Mouse (Mus musculus): Measurements from ENCODE around the gene Grcc10. TPM values are rescaled to one million over a fixed set of nuclear protein-coding genes. Genes with fewer than 3 reads are reported as not detected.

The Grcc10 gene
- total RNA-seq, 2 experiments from 2014 or later: 315 to 349 TPM

DNA sequence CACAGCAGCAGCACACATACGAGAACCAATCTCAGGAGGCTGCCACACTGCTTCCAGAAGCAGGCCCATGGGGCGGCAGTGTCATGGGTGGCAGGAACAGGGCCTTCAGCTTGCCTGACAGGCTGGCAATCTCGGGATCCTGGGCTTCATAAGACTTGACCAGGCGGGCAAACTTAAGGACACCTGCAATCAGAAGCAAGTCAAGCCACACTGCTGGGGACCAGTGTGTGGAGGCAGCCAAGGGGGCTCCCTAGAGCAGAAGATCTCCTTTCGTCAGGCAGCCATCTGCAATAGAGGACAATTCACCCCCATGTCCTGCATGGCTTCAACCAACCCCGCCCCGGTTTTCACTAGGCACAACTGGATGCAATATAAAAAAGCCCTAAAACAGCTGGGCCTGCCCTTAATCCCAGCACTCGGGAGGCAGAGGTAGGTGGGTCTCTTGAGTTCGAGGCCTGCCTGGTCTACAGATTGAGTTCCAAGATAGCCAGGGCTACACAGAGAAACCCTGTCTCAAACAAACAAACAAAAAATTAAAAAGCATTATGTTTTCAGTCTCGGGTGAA lies 1.9 kb downstream of the Grcc10 start:
- intact Hi-C loops (cut with DNase I): no loop called here
- DNase-seq (ENCODE audit: low spot score in 2 of 2): no peak

- intact Hi-C loops (cut with DNase I): no loop called here
- DNase-seq (ENCODE audit: low spot score in 2 of 2): no peak
These were observed 2.6 kb downstream of the Grcc10 start, which contains the start of gene Ptpn6 for GRCm38 (mm10) chr6:124738511-124739023. TSS of gene Ptpn6 (minus strand) at chr6:124738714.

- peak in 1 of 2 experiments; percentile 63 for DNase-seq (ENCODE audit: low spot score in 2 of 2)
- intact Hi-C loops (cut with DNase I): no loop called here
These were observed 4.1 kb downstream of the Grcc10 start for GRCm38 (mm10) chr6:124737040-124737439.

DNA sequence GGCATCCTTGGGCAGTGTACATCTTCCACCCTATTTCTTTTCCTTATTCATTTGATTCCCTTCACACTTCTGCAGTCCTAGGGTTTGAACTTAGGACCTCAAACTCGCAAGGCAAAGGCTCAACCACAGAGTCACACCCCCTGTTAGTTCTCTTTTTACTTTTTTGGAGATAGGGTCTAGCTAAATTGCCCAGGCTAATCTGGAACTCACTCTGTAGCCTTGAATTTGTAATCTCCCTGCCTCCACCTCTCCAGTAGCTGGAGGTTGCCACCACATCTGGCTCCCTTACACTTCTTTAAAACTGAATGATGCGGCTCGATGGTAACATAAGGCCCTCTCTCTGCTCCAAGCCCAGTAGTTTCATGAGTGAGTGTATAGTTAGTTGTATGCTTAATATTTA lies 6.8 kb downstream of the Grcc10 start:
- intact Hi-C loops (cut with DNase I): no loop called here
- DNase-seq (ENCODE audit: low spot score in 2 of 2): no peak

- intact Hi-C loops (cut with DNase I): no loop called here
- DNase-seq (ENCODE audit: low spot score in 2 of 2): no peak
These were observed 8.5 kb downstream of the Grcc10 start for GRCm38 (mm10) chr6:124732476-124733370.

- DNase-seq (ENCODE audit: low spot score in 2 of 2): no peak
- intact Hi-C loops (cut with DNase I): no loop called here
These were observed 10.1 kb downstream of the Grcc10 start for GRCm38 (mm10) chr6:124731038-124731437.

DNA sequence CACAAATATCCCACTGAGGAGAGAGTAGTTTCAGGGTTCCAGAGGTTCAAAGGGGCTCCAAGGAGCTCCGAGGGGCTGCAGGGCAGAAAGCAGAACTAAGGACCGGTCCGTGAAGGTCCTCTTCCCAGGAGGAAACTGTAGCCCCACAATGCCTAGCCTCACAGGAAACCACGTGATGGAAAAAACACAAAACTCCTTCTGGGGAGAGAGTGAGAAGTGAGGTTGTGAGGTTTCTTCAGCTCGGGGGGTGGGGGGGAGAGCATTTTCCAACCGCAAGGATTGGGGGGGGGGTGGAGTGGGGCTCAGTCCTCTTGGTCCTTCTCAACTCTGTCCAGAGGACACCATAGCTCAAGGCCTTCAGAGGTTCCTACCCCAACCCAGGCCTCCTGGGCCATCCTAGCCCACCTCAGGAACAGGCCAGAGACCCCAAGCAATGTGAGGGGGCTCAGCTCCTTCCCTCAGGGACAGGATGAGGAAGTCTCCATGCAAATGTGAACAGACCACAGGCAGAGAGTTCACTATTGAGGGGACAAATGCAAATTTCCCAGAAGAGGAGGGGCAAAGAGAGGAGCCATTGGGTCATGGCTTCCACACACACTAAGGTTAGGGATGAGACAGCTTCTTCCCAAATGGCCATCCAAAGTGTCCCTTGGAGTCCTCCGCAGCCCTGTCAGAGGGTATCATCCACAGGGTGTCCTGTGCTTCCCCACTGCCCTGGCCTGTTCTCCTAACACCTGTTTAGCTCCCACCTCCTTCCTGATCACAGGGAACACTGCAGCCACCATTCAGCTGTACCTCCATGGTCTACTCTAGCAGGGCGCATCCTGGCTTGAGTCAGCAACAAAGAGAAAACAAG lies 11.1 kb downstream of the Grcc10 start:
- DNase-seq (ENCODE audit: low spot score in 2 of 2): no peak
- intact Hi-C loops (cut with DNase I): no loop called here

DNA sequence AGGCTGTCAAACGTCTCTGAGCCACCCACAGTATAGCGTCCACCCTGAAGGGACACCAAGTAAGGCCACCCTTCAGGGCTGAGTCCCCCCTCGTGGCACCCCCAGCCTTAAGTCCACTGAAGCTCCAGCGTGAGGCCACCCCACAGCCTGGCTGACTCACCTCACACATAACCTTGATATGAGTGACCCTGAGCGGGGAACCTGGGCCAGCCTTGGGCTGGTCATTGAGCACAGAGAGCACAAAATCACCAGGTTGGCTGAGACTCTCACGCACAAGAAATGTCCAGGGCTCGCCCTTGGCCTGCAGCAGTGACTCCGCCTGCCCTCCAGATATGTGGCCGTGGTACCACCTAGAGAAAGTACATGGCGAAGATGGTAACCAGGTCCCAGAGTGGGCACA lies 12.6 kb downstream of the Grcc10 start:
- intact Hi-C loops (cut with DNase I): no loop called here
- DNase-seq (ENCODE audit: low spot score in 2 of 2): no peak

DNA sequence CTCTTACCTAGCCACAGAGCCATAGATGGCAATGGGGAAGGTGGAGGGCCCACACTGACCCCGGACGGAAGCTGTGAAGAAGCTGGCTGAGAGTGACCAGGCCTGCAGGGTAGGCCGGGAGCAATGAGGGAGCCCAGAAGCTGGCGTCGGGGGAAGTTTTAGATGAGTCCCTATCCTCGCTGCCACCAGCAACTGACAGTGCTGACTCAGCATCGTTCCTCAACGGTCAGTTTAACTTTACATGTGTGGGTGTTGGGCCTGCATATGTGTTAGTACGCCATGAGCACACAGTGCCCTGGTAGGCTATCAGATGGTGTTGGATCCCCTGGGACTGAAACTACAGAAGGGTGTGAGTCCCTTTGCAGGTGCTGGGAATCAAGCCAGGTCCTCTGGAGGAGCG lies 16.7 kb downstream of the Grcc10 start:
- intact Hi-C loops (cut with DNase I): no loop called here

DNA sequence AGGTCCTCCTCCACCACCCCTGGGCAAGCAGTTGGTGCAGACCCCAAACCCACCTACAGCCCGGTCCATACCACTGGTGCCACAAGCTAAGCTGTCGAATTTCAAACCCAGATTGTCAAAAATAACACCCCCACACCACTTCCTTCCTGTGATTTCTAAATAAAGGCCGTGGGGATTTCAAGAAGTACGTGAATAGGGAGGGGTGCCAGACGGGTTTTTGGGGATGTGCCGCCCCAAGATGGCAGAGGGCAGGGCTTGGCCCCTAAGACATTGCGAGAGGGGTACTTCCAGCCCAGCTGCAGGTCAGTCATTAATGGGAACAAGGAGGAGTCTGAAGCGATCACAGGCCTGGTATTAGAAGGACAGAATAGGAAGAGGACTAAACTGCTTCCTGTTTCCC lies 17.6 kb downstream of the Grcc10 start:
- intact Hi-C loops (cut with DNase I): no loop called here
- DNase-seq (ENCODE audit: low spot score in 2 of 2): no peak

More for the DNA sequence above, 16.7 kb downstream of the Grcc10 start:
- no peak for DNase-seq (ENCODE audit: low spot score in 2 of 2)

DNA sequence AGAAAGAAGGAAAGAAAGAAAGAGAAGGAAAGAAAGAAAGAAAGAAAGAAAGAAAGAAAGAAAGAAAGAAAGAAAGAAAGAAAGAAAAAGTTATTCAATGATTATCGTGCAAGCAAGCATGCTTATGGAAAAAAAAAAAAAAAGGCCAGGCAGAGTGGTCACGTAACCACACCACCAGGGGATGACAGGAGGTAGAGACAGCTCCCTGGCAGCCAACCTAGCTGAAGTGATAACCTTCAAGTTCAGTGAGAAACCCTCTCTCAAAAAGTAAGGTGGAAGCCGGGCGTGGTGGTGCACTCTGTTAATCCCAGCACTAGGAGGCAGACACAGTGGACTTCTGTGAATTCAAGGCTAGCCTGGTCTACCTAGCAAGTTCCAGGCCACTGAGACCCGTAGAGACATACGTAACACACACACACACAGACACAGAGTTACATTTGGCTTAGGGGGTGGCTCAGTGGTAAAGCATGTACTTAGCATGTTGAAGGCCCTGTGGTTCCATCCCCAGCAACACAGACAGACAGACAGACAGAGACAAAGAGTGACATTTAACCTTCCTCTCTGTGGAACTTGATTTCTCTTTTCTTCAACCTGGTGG lies 18.2 kb downstream of the Grcc10 start:
- intact Hi-C loops (cut with DNase I): no loop called here

DNA sequence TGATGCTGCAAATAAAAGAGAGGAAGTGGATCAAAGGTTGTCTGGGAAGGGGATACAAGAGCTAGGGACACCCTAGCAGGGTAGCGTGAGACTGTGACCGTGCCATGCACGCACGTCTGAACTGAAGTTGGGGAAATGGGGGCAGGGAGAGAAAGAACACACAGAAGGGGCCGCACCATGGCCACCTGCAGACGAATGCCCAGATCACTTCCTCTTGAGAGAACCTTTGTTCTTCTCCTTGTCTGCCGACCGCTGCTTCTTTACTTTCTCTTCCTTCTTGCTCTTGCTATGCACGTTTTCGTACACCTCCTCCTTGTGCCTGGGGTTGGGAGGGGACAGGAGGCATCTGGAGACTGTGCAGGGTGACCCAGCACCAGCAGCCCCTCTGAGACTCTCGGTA lies 20.3 kb downstream of the Grcc10 start:
- intact Hi-C loops (cut with DNase I): no loop called here
- no peak for DNase-seq (ENCODE audit: low spot score in 2 of 2)

More for the DNA sequence above, 18.2 kb downstream of the Grcc10 start:
- DNase-seq (ENCODE audit: low spot score in 2 of 2): no peak

- intact Hi-C loops (cut with DNase I): no loop called here
- no peak for DNase-seq (ENCODE audit: low spot score in 2 of 2)
These were observed 21.7 kb downstream of the Grcc10 start for GRCm38 (mm10) chr6:124719354-124719978.

DNA sequence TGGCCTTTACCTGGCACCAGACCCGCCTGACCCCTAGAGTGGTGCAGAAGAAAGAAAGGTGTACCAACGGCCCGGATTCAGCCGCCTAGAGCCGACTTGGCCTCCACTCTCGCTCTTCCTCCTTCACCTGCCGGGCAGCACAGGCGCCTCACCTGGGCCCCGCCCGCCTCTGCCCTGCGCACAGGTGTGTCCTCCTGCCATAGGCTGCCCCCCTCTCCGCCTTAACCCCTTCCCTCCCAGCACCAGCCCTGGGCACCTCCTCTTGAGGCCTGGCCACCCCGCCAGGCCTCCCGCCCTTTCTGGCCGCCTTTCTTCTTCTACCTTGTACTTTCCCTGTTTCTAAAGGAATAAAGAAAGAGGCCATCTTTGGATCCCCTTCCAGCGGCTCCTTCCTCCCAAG lies 22.5 kb downstream of the Grcc10 start:
- DNase-seq (ENCODE audit: low spot score in 2 of 2): no peak
- intact Hi-C loops (cut with DNase I): no loop called here

DNA sequence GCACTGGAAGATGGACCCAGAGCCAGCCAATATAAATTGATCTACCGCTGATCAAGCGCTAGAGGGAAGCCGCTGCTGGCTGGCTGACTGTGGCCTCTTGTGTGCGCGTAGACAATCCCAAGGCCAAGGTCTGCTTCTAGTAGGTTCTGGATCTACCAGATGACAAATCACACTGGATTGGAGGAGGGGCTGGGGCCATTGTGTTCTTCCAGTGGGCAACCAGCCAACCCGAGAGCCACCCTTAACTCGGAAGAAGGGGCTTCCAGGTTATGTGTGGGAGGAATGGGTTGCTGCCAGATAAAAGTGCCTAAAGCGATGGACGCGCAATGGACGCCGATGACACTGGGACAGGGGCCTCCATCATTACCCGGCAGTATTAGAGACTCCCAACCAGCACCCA lies 23.2 kb downstream of the Grcc10 start:
- no peak for DNase-seq (ENCODE audit: low spot score in 2 of 2)

DNA sequence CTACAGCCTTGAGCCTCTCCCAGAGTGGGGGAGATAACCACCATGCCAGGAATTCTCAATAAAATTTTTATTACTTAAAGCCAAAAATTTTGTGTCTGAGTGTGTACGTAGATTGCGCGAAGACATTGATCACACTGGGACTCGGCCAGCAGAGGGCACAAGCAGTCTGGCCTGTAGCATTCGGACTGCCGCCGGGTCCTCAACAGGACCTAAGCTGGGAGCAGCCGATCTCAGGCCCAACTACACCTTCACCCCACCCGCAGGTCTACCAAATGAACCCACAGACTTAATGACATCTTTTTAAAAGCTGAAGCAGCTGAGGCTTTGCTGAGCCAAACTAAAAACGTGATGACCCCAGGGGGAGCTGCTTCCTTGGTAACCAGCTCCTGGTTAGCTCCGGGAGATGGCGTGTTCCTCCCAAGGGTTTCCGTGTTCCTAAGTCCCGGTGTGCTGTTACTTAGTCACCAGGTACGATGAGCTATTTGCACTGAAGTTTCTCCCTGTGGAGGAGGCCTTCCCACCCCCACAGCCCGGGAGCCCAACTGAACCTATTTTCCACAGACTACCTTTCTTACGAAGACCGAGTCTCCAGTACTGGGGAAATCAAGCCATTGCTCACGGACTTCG lies 24.2 kb downstream of the Grcc10 start:
- intact Hi-C loops (cut with DNase I): no loop called here
- no peak for DNase-seq (ENCODE audit: low spot score in 2 of 2)

More for the DNA sequence above, 23.2 kb downstream of the Grcc10 start:
- intact Hi-C loops (cut with DNase I): no loop called here

DNA sequence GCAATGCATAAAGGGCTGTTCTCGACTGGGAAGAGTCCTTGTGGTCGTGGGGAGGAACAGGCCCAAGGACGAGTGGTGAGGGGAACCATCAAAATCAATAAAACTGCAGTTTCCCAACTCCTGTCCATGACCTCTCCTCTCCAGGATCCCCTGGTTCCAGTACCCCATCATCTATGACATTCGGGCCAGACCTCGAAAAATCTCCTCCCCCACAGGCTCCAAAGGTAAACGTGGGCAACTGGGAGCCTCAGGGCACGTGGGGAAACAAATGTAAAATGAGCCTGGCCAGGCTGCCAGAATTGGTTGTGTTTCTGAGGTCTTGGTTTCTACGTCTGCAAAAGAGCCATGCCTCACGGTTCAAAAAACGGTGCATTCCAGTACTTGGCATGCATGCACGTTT lies 28.3 kb downstream of the Grcc10 start:
- intact Hi-C loops (cut with DNase I): loop anchor here (2.0 to 5.0 kb wide), 4 partner anchors 28 to 294 kb away; partner anchors contain the start of genes Atn1, Gm45234, Grcc10 and Lpcat3
- DNase-seq (ENCODE audit: low spot score in 2 of 2): no peak

Data from left cerebral cortex, postnatal 25 days (tissue).